Mouse (Mus musculus): ENCODE data around the gene Ccdc57. TPM values are rescaled to one million over a fixed set of nuclear protein-coding genes. Genes with fewer than 3 reads are reported as not detected.

Gene Ccdc57
- polyA plus RNA-seq, 1 experiment from 2014 or later = 6.3 TPM

GRCm38 (mm10) chr11:120900276-120901244, 32.1 kb downstream of the Ccdc57 start:
- H3K4me3 ChIP-seq (ENCODE audit: low read length) = no peak overlapping the region
- H3K9ac ChIP-seq (ENCODE audit: low read depth, low read length) = no peak overlapping the region
- no peaks in the 10 kb centered on the region for H3K4me1 ChIP-seq (ENCODE audit: control insufficient read depth, insufficient read depth, low read depth, low read length)
- no peaks in the 10 kb centered on the region for H3K27me3 ChIP-seq (replicated peaks; ENCODE audit: control insufficient read depth, insufficient read depth, low read length)
- H3K36me3 ChIP-seq (ENCODE audit: control insufficient read depth, insufficient read depth, low read length) = peaks cover 4% of the 10 kb centered on the region
- no peak overlapping the region for H3K27ac ChIP-seq (ENCODE audit: low read depth, low read length)
- no peaks in the 10 kb centered on the region for H3K9me3 ChIP-seq (ENCODE audit: control insufficient read depth, low read length)
- no peak overlapping the region for H3K4me2 ChIP-seq (ENCODE audit: low read length)
- ATAC-seq = no peak
- WGBS = 89% methylated on average over 8 of the region's 8 CpGs

GRCm38 (mm10) chr11:120898114-120898548, 34.5 kb downstream of the Ccdc57 start:
- Histone ChIP-seq H3K27ac (ENCODE audit: low read depth, low read length) (no peak overlapping the region), H3K4me3 (ENCODE audit: low read length) (no peak overlapping the region), H3K9me3 (ENCODE audit: control insufficient read depth, low read length) (no peaks in the 10 kb centered on the region), H3K4me1 (ENCODE audit: control insufficient read depth, insufficient read depth, low read depth, low read length) (no peaks in the 10 kb centered on the region), H3K36me3 (ENCODE audit: control insufficient read depth, insufficient read depth, low read length) (peaks cover 10% of the 10 kb centered on the region), H3K4me2 (ENCODE audit: low read length) (no peak overlapping the region), H3K9ac (ENCODE audit: low read depth, low read length) (no peak overlapping the region), H3K27me3 (replicated peaks; ENCODE audit: control insufficient read depth, insufficient read depth, low read length) (no peaks in the 10 kb centered on the region)
- WGBS = 86% methylated on average over 6 of the region's 6 CpGs
- ATAC-seq = no peak

- peaks cover 13% of the 10 kb centered on the region for H3K36me3 ChIP-seq (ENCODE audit: control insufficient read depth, insufficient read depth, low read length)
These were observed 37.2 kb downstream of the Ccdc57 start for GRCm38 (mm10) chr11:120895441-120895840.

GRCm38 (mm10) chr11:120894397-120894796, 38.3 kb downstream of the Ccdc57 start:
- Histone ChIP-seq H3K9me3 (ENCODE audit: control insufficient read depth, low read length) (no peaks in the 10 kb centered on the region), H3K36me3 (ENCODE audit: control insufficient read depth, insufficient read depth, low read length) (peaks cover 13% of the 10 kb centered on the region), H3K4me2 (ENCODE audit: low read length) (no peak overlapping the region), H3K9ac (ENCODE audit: low read depth, low read length) (no peak overlapping the region), H3K4me3 (ENCODE audit: low read length) (no peak overlapping the region), H3K27me3 (replicated peaks; ENCODE audit: control insufficient read depth, insufficient read depth, low read length) (no peaks in the 10 kb centered on the region), H3K4me1 (ENCODE audit: control insufficient read depth, insufficient read depth, low read depth, low read length) (no peaks in the 10 kb centered on the region), H3K27ac (ENCODE audit: low read depth, low read length) (no peak overlapping the region)
- ATAC-seq = no peak
- WGBS = 92% methylated on average over 8 of the region's 8 CpGs

More at GRCm38 (mm10) chr11:120895441-120895840, 37.2 kb downstream of the Ccdc57 start:
- WGBS = 87% methylated on average over 6 of the region's 6 CpGs
- Histone ChIP-seq H3K27ac (ENCODE audit: low read depth, low read length) (no peak overlapping the region), H3K9ac (ENCODE audit: low read depth, low read length) (no peak overlapping the region), H3K27me3 (replicated peaks; ENCODE audit: control insufficient read depth, insufficient read depth, low read length) (no peaks in the 10 kb centered on the region), H3K4me2 (ENCODE audit: low read length) (no peak overlapping the region), H3K9me3 (ENCODE audit: control insufficient read depth, low read length) (no peaks in the 10 kb centered on the region), H3K4me1 (ENCODE audit: control insufficient read depth, insufficient read depth, low read depth, low read length) (no peaks in the 10 kb centered on the region), H3K4me3 (ENCODE audit: low read length) (no peak overlapping the region)
- ATAC-seq = no peak

GRCm38 (mm10) chr11:120889216-120889615, 43.5 kb downstream of the Ccdc57 start:
- 71% methylated on average over 3 of the region's 3 CpGs for WGBS
- peaks cover 25% of the 10 kb centered on the region for H3K36me3 ChIP-seq (ENCODE audit: control insufficient read depth, insufficient read depth, low read length)
- no peaks in the 10 kb centered on the region for H3K9me3 ChIP-seq (ENCODE audit: control insufficient read depth, low read length)

DNA sequence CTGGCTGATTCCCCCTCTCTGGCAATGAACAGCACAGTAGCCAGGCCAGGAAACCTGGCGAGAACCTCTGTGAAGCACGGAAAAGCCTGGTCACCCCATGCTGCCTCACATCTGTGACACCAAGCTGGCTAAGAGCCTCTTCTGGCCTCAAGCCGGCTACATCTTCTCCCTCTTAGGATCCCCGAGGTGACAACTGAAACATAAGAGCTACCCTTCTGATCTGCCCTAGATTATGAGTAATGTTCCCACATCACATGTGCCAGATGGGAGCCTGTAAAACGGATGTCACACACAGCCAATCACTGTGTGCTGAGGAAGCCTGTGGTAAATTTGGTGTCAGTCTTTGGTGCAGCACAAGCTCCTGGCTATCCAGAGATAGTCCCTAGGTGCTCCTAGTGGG, 44.0 kb downstream of the Ccdc57 start:
- no peak overlapping the region for H3K27ac ChIP-seq (ENCODE audit: low read depth, low read length)
- H3K4me1 ChIP-seq (ENCODE audit: control insufficient read depth, insufficient read depth, low read depth, low read length) = no peaks in the 10 kb centered on the region
- no peak overlapping the region for H3K9ac ChIP-seq (ENCODE audit: low read depth, low read length)
- H3K9me3 ChIP-seq (ENCODE audit: control insufficient read depth, low read length) = no peaks in the 10 kb centered on the region
- H3K4me2 ChIP-seq (ENCODE audit: low read length) = no peak overlapping the region
- 87% methylated on average over 5 of the region's 5 CpGs for WGBS
- no peak overlapping the region for H3K4me3 ChIP-seq (ENCODE audit: low read length)
- no peaks in the 10 kb centered on the region for H3K27me3 ChIP-seq (replicated peaks; ENCODE audit: control insufficient read depth, insufficient read depth, low read length)
- ATAC-seq = no peak
- peaks cover 22% of the 10 kb centered on the region for H3K36me3 ChIP-seq (ENCODE audit: control insufficient read depth, insufficient read depth, low read length)

More at GRCm38 (mm10) chr11:120889216-120889615, 43.5 kb downstream of the Ccdc57 start:
- Histone ChIP-seq H3K4me2 (ENCODE audit: low read length) (no peak overlapping the region), H3K4me3 (ENCODE audit: low read length) (no peak overlapping the region), H3K9ac (ENCODE audit: low read depth, low read length) (no peak overlapping the region), H3K27me3 (replicated peaks; ENCODE audit: control insufficient read depth, insufficient read depth, low read length) (no peaks in the 10 kb centered on the region), H3K4me1 (ENCODE audit: control insufficient read depth, insufficient read depth, low read depth, low read length) (no peaks in the 10 kb centered on the region), H3K27ac (ENCODE audit: low read depth, low read length) (no peak overlapping the region)
- no peak for ATAC-seq

DNA sequence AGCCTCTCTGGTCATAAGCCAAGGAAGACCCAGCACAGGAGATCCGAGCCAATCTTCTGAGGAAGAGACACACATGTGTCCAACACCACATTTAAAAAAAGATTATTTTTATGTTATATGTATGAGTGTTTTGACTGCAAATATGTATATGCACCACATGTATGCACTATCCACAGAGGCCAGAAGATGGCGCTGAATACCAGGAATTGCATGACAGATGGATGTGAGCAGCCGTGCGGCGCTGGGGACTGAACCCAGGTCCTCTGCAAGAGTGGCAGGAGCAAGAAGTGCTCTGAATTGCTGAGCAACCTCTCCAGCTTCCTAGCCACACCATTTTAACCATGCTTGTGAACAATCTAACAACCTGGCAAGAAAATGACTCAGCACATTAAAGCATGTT, 45.2 kb downstream of the Ccdc57 start:
- Histone ChIP-seq H3K4me1 (ENCODE audit: control insufficient read depth, insufficient read depth, low read depth, low read length) (no peaks in the 10 kb centered on the region), H3K4me2 (ENCODE audit: low read length) (no peak overlapping the region), H3K27me3 (replicated peaks; ENCODE audit: control insufficient read depth, insufficient read depth, low read length) (no peaks in the 10 kb centered on the region), H3K4me3 (ENCODE audit: low read length) (no peak overlapping the region), H3K9me3 (ENCODE audit: control insufficient read depth, low read length) (no peaks in the 10 kb centered on the region), H3K36me3 (ENCODE audit: control insufficient read depth, insufficient read depth, low read length) (peaks cover 19% of the 10 kb centered on the region), H3K27ac (ENCODE audit: low read depth, low read length) (no peak overlapping the region), H3K9ac (ENCODE audit: low read depth, low read length) (no peak overlapping the region)
- ATAC-seq = no peak
- WGBS = 94% methylated on average over 5 of the region's 5 CpGs

DNA sequence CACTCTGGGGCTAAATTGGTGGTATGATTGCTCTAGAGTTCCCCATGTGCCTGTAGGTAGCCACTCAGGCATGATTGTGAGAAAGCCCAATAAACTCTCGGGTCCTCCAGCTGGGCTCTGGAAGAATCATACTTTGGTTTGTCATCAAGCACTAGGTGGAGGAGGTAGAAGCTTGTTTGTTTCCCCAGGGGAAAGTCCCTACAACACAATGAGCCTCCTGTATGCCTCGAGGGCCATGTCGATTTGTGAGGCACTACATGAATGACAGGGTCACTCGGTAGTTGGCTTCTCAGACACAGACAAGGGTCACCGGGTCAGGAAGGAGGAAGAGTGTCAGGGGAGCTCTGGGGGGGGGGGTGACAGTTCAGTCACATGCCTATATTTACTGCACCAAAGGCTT, 46.2 kb downstream of the Ccdc57 start:
- Histone ChIP-seq H3K9ac (ENCODE audit: low read depth, low read length) (no peak overlapping the region), H3K4me1 (ENCODE audit: control insufficient read depth, insufficient read depth, low read depth, low read length) (no peaks in the 10 kb centered on the region), H3K36me3 (ENCODE audit: control insufficient read depth, insufficient read depth, low read length) (peaks cover 18% of the 10 kb centered on the region), H3K4me3 (ENCODE audit: low read length) (no peak overlapping the region), H3K27ac (ENCODE audit: low read depth, low read length) (no peak overlapping the region), H3K4me2 (ENCODE audit: low read length) (no peak overlapping the region), H3K9me3 (ENCODE audit: control insufficient read depth, low read length) (no peaks in the 10 kb centered on the region), H3K27me3 (replicated peaks; ENCODE audit: control insufficient read depth, insufficient read depth, low read length) (no peaks in the 10 kb centered on the region)
- ATAC-seq = no peak
- WGBS = 46% methylated on average over 5 of the region's 5 CpGs

DNA sequence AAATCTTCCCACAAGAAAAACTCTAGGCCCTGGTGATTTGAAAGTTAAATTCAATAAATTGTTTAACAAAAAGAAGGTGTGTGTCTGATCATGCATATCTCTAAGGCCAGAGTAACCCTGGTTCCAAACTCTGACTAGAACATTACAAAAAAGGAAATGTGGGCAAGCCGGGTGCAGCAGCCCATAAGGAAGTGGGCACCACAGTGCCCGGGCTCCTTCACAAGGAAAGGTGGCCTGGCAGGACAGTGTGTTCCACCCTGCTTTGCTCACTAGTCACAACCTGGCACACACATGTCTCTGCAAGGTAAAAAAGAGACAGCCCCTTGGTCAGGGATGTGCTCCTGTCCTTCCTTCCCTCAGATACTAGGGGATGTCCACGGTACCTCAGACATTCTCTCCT, 49.1 kb downstream of the Ccdc57 start:
- H3K4me1 ChIP-seq (ENCODE audit: control insufficient read depth, insufficient read depth, low read depth, low read length) = no peaks in the 10 kb centered on the region
- ATAC-seq = no peak
- H3K4me2 ChIP-seq (ENCODE audit: low read length) = no peak overlapping the region
- 95% methylated on average over 3 of the region's 3 CpGs for WGBS
- no peaks in the 10 kb centered on the region for H3K27me3 ChIP-seq (replicated peaks; ENCODE audit: control insufficient read depth, insufficient read depth, low read length)
- H3K36me3 ChIP-seq (ENCODE audit: control insufficient read depth, insufficient read depth, low read length) = peaks cover 26% of the 10 kb centered on the region
- no peak overlapping the region for H3K9ac ChIP-seq (ENCODE audit: low read depth, low read length)
- H3K4me3 ChIP-seq (ENCODE audit: low read length) = no peak overlapping the region
- no peaks in the 10 kb centered on the region for H3K9me3 ChIP-seq (ENCODE audit: control insufficient read depth, low read length)
- H3K27ac ChIP-seq (ENCODE audit: low read depth, low read length) = no peak overlapping the region

All from hindbrain, embryonic 16.5 days (tissue).